Mouse (Mus musculus) intestine, embryonic 14.5 days (tissue): ENCODE results near the gene Slc30a10. TPM values are rescaled to one million over a fixed set of nuclear protein-coding genes. Genes with fewer than 3 reads are reported as not detected.

ENCODE experiments used
- ATAC-seq: fragments of 200-750 bp; cut with Nextera tagmentation; replicated peaks from 2 replicates; pipeline ENCODE4 v1.8.0; 2017; ENCODE audit warnings: low read depth, moderate number of reproducible peaks, moderate TSS enrichment, moderate library complexity; ENCODE audit not compliant: low FRiP score, low TSS enrichment
- DNase-seq: peaks from one replicate; pipeline ENCODE4 v3.0.0-alpha.2; 2018; ENCODE audit warnings: low spot score
- H3K27ac ChIP-seq: fragments of 300-500 bp; sonication (generic); 2 replicates; pipeline ENCODE4 v1.5.1; 2014; ENCODE audit warnings: low read depth, mild to moderate bottlenecking, control low read depth
- H3K27me3 ChIP-seq: fragments of 300-500 bp; sonication (generic); replicated peaks from 2 replicates; pipeline ENCODE4 v1.6.1; 2014; ENCODE audit warnings: low read length, control low read depth; ENCODE audit not compliant: control insufficient read depth, insufficient read depth
- H3K36me3 ChIP-seq: fragments of 300-500 bp; sonication (generic); 2 replicates; pipeline ENCODE4 v1.6.1; 2014; ENCODE audit warnings: low read length, control low read depth; ENCODE audit not compliant: control insufficient read depth, insufficient read depth
- H3K4me1 ChIP-seq: fragments of 300-500 bp; sonication (generic); replicated peaks from 2 replicates; pipeline ENCODE4 v1.6.1; 2014; ENCODE audit warnings: low read length, control low read depth, mixed read lengths; ENCODE audit not compliant: control insufficient read depth, insufficient read depth
- H3K4me2 ChIP-seq: fragments of 300-500 bp; sonication (generic); 2 replicates; pipeline ENCODE4 v1.6.1; 2014; ENCODE audit warnings: low read length
- H3K4me3 ChIP-seq: fragments of 300-500 bp; sonication (generic); 2 replicates; pipeline ENCODE4 v1.5.1; 2014; ENCODE audit warnings: low read depth, low read length, control low read depth, mixed read lengths
- H3K9ac ChIP-seq: fragments of 300-500 bp; sonication (generic); 2 replicates; pipeline ENCODE4 v1.6.1; 2014; ENCODE audit warnings: mild to moderate bottlenecking, low read length
- H3K9me3 ChIP-seq: fragments of 300-500 bp; sonication (generic); 2 replicates; pipeline ENCODE4 v1.6.1; 2016; ENCODE audit warnings: low read length, control low read depth; ENCODE audit not compliant: control insufficient read depth
- WGBS: fragments of 180-500 bp; shearing (Covaris S2); extraction: QIAGEN DNeasy Blood & Tissue Kit; methylation state at CpG from one replicate; pipeline ENCODE4 v1.1.7; 2014; 5-methylcytosine and 5-hydroxymethylcytosine counted together
- polyA plus RNA-seq: library from polyadenylated mRNA; unstranded; fragments of >200 nt; fragmentation: Nextera tagmentation; extraction: Ambion mirVana; gene quantifications from 2 replicates; pipeline ENCODE4 v1.2.1, GENCODE M21; 2014

The Slc30a10 gene
- polyA plus RNA-seq, 1 experiment from 2014 or later, result 1.2 TPM

DNA sequence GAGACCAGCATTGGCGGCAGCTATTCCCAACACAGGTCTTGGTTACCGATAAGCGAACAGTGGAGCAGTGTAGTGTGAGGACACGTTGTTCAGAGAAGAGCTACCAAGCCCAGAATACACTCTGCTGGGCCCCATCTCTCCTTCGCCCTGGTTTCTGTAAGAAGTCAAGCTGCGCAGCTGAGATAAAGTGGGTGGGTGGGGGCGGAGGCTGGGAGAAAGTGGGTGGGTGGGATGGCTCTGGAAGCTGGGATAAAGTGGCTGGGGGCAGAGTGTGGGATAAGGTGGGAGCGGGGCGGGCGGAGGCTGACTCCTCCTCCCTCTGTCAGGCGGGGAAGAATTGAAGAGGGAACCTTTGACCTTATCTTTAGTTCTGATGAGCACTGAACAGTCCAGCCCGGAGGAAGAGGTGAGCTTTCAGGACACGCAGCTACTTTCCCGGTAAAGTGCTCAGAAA lies 60.9 kb downstream of the Slc30a10 start:
- no peak overlapping the region for H3K4me3 ChIP-seq
- ATAC-seq (peak; percentile 66), DNase-seq (no peak)
- 50% methylated on average over 14 of the region's 14 CpGs for WGBS
- no peaks in the 10 kb centered on the region for H3K36me3 ChIP-seq
- H3K27ac ChIP-seq, result no peak overlapping the region
- no peaks in the 10 kb centered on the region for H3K4me1 ChIP-seq
- H3K4me2 ChIP-seq, result peak overlapping the region; percentile 8; the same call in 1 of the 2 replicates
- H3K9me3 ChIP-seq, result no peaks in the 10 kb centered on the region
- no peaks in the 10 kb centered on the region for H3K27me3 ChIP-seq
- no peak overlapping the region for H3K9ac ChIP-seq

DNA sequence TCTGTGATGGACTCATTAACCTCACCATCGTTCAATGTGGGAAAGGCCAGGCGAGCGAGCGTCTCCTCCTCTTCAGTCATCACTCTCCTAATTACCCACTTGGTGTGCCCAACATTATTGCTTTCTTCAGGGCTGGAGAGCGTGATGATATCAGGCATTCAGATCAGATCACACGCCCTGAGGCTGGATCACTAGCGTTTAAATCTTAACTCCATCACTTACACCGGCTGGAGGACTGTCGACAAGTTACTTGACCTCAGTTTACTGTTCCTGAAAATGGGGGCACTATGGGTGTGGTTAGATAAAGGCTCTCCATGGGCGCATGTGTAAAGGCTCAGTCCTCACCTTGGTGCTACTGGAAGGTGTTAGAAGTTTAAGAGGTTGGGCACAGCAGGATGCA lies 61.4 kb downstream of the Slc30a10 start:
- no peak overlapping the region for H3K27ac ChIP-seq
- H3K9ac ChIP-seq, result no peak overlapping the region
- H3K4me3 ChIP-seq, result no peak overlapping the region
- no peaks in the 10 kb centered on the region for H3K36me3 ChIP-seq
- no peaks in the 10 kb centered on the region for H3K4me1 ChIP-seq
- no peaks in the 10 kb centered on the region for H3K27me3 ChIP-seq
- no peak overlapping the region for H3K4me2 ChIP-seq
- no peaks in the 10 kb centered on the region for H3K9me3 ChIP-seq
- DNase-seq (no peak), ATAC-seq (peak; percentile 41; the same call in 1 of the 2 replicates)
- 56% methylated on average over 10 of the region's 10 CpGs for WGBS

DNA sequence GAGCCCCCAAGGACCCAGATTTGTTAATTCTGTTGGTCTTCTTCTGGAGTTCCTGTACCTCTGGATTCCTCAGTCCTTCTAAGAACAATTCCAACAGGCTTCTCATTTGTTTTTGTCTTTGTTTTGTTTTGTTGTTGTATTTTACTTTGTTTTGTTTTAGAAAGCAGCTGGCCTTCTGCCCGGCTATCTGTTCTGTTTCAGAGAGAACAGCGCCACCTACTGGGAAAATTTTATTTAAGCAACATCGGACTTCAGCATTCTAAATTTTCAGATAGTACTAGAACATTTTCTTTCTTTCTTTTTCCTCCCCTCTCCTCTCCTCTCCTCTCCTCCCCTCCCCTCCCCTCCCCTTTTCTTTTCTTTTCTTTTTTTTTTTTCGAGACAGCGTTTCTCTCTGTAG lies 62.9 kb downstream of the Slc30a10 start:
- no peak for ATAC-seq
- Histone ChIP-seq H3K9me3 (no peaks in the 10 kb centered on the region), H3K36me3 (no peaks in the 10 kb centered on the region), H3K4me3 (no peak overlapping the region), H3K4me2 (no peak overlapping the region), H3K4me1 (no peaks in the 10 kb centered on the region), H3K27me3 (no peaks in the 10 kb centered on the region), H3K27ac (no peak overlapping the region), H3K9ac (no peak overlapping the region)
- DNase-seq, result no peak
- 12% methylated on average over 3 of the region's 5 CpGs for WGBS

Other genes starting within 250 kb of the Slc30a10 start
- gene Iars2, start 125.5 kb upstream of the Slc30a10 start, polyA plus RNA-seq, result 46.3 and 52.7 TPM in 2 replicates
- gene Bpnt1, start 122.7 kb upstream of the Slc30a10 start, polyA plus RNA-seq, result 52.3 and 52.6 TPM in 2 replicates
- 143 and 149 TPM in 2 replicates for gene Eprs, start 91.8 kb upstream of the Slc30a10 start, polyA plus RNA-seq